Mouse (Mus musculus) cerebellum, adult 11-12 months (tissue): ENCODE results near the gene Dleu7.

Experiments
- DNase-seq: peaks from one replicate; pipeline ENCODE4 v3.0.0; 2022

The Dleu7 gene

GRCm38 (mm10) chr14:62273604-62274003 is 19.2 kb downstream of the Dleu7 start:
- DNase-seq = no peak

GRCm38 (mm10) chr14:62270698-62271396 is 22.0 kb downstream of the Dleu7 start:
- no peak for DNase-seq

GRCm38 (mm10) chr14:62258978-62259536 is 33.8 kb downstream of the Dleu7 start:
- no peak for DNase-seq

GRCm38 (mm10) chr14:62258125-62258524 is 34.7 kb downstream of the Dleu7 start:
- no peak for DNase-seq

- no peak for DNase-seq
Observed at GRCm38 (mm10) chr14:62256066-62256465, 36.8 kb downstream of the Dleu7 start.

- no peak for DNase-seq
Observed at GRCm38 (mm10) chr14:62254371-62254770, 38.5 kb downstream of the Dleu7 start.

- DNase-seq = peak; percentile 19
Observed at GRCm38 (mm10) chr14:62251999-62252398, 40.8 kb downstream of the Dleu7 start.

GRCm38 (mm10) chr14:62250046-62250445 is 42.8 kb downstream of the Dleu7 start:
- no peak for DNase-seq

- no peak for DNase-seq
Observed at GRCm38 (mm10) chr14:62249251-62249650, 43.6 kb downstream of the Dleu7 start.

- no peak for DNase-seq
Observed at GRCm38 (mm10) chr14:62248796-62249195, 44.1 kb downstream of the Dleu7 start.

GRCm38 (mm10) chr14:62248345-62248744 is 44.5 kb downstream of the Dleu7 start:
- no peak for DNase-seq

GRCm38 (mm10) chr14:62245557-62245956 is 47.3 kb downstream of the Dleu7 start:
- no peak for DNase-seq

GRCm38 (mm10) chr14:62243530-62243929 is 49.3 kb downstream of the Dleu7 start:
- no peak for DNase-seq

- no peak for DNase-seq
Observed at GRCm38 (mm10) chr14:62235969-62236368, 56.9 kb downstream of the Dleu7 start.

GRCm38 (mm10) chr14:62235214-62235613 is 57.6 kb downstream of the Dleu7 start:
- no peak for DNase-seq

- DNase-seq = no peak
Observed at GRCm38 (mm10) chr14:62230968-62231367, 61.9 kb downstream of the Dleu7 start.

- DNase-seq = no peak
Observed at GRCm38 (mm10) chr14:62227101-62227500, 65.7 kb downstream of the Dleu7 start.

GRCm38 (mm10) chr14:62226576-62227047 is 66.2 kb downstream of the Dleu7 start:
- DNase-seq = no peak
